Mouse (Mus musculus) limb, embryonic 13.5 days (tissue): ENCODE results near the gene Anxa9. TPM values are rescaled to one million over a fixed set of nuclear protein-coding genes. Genes with fewer than 3 reads are reported as not detected.

Experiments used
- ATAC-seq: fragments of 200-750 bp; cut with Nextera tagmentation; 2 replicates; pipeline ENCODE4 v1.8.0; 2017; ENCODE audit warnings: low read depth, moderate number of reproducible peaks, moderate TSS enrichment; ENCODE audit not compliant: low FRiP score
- H3K27ac ChIP-seq: fragments of 300-500 bp; sonication (generic); 2 replicates; pipeline ENCODE4 v1.5.1; 2015; ENCODE audit warnings: inconsistent platforms, mild to moderate bottlenecking, moderate library complexity
- H3K27me3 ChIP-seq: fragments of 300-500 bp; sonication (generic); 2 replicates; pipeline ENCODE4 v1.6.1; 2015; ENCODE audit warnings: mild to moderate bottlenecking, inconsistent platforms
- H3K36me3 ChIP-seq: fragments of 300-500 bp; sonication (generic); 2 replicates; pipeline ENCODE4 v1.6.1; 2015; ENCODE audit warnings: inconsistent platforms, mild to moderate bottlenecking, moderate library complexity
- H3K4me1 ChIP-seq: fragments of 300-500 bp; sonication (generic); 2 replicates; pipeline ENCODE4 v1.6.1; 2015; ENCODE audit warnings: inconsistent platforms
- H3K4me2 ChIP-seq: fragments of 300-500 bp; sonication (generic); replicated peaks from 2 replicates; pipeline ENCODE4 v1.6.1; 2015; ENCODE audit warnings: inconsistent platforms, mild to moderate bottlenecking, moderate library complexity
- H3K4me3 ChIP-seq: fragments of 300-500 bp; sonication (generic); 2 replicates; pipeline ENCODE4 v1.5.1; 2015; ENCODE audit warnings: moderate library complexity, mild to moderate bottlenecking, inconsistent platforms
- H3K9ac ChIP-seq: fragments of 300-500 bp; sonication (generic); 2 replicates; pipeline ENCODE4 v1.6.1; 2015; ENCODE audit warnings: mild to moderate bottlenecking, inconsistent platforms
- H3K9me3 ChIP-seq: fragments of 300-500 bp; sonication (generic); 2 replicates; pipeline ENCODE4 v1.6.1; 2016; ENCODE audit warnings: inconsistent platforms
- WGBS: fragments of 180-500 bp; shearing (Covaris S2); methylation state at CpG from one replicate; pipeline ENCODE4 v1.1.7; 2015; 5-methylcytosine and 5-hydroxymethylcytosine counted together
- polyA plus RNA-seq: library from polyadenylated mRNA; unstranded; fragments of >200 nt; fragmentation: Nextera tagmentation; extraction: Ambion mirVana; gene quantifications from 2 replicates; pipeline ENCODE4 v1.2.1, GENCODE M21; 2015

Anxa9 gene
- polyA plus RNA-seq, 1 experiment from 2014 or later, result 2.5 TPM

- Histone ChIP-seq H3K4me1 (peaks cover 6% of the 10 kb centered on the region), H3K4me3 (no peak overlapping the region), H3K27me3 (no peaks in the 10 kb centered on the region), H3K36me3 (no peaks in the 10 kb centered on the region), H3K27ac (no peak overlapping the region), H3K4me2 (no peak overlapping the region), H3K9me3 (no peaks in the 10 kb centered on the region), H3K9ac (no peak overlapping the region)
- 65% methylated on average over 9 of the region's 9 CpGs for WGBS
- ATAC-seq, result no peak
Observed at GRCm38 (mm10) chr3:95310968-95311882, 4.2 kb upstream of the Anxa9 start.

- no peak for ATAC-seq
- Histone ChIP-seq H3K27me3 (no peaks in the 10 kb centered on the region), H3K27ac (no peak overlapping the region), H3K4me1 (no peaks in the 10 kb centered on the region), H3K4me2 (no peak overlapping the region), H3K4me3 (no peak overlapping the region), H3K36me3 (no peaks in the 10 kb centered on the region), H3K9ac (no peak overlapping the region), H3K9me3 (no peaks in the 10 kb centered on the region)
- 69% methylated on average over 3 of the region's 3 CpGs for whole genome bisulfite sequencing
Observed at GRCm38 (mm10) chr3:95310496-95310895, 3.5 kb upstream of the Anxa9 start.

- no peaks in the 10 kb centered on the region for H3K36me3 ChIP-seq
- H3K9me3 ChIP-seq, result no peaks in the 10 kb centered on the region
- 75% methylated on average over 4 of the region's 4 CpGs for WGBS
- H3K4me2 ChIP-seq, result no peak overlapping the region
- H3K9ac ChIP-seq, result no peak overlapping the region
- no peak overlapping the region for H3K27ac ChIP-seq
- ATAC-seq, result no peak
- H3K27me3 ChIP-seq, result no peaks in the 10 kb centered on the region
- H3K4me1 ChIP-seq, result no peaks in the 10 kb centered on the region
- no peak overlapping the region for H3K4me3 ChIP-seq
Observed at GRCm38 (mm10) chr3:95306244-95306643, 732 bp downstream of the Anxa9 start.

GRCm38 (mm10) chr3:95301204-95301796 lies 5.7 kb downstream of the Anxa9 start:
- no peak overlapping the region for H3K9ac ChIP-seq
- H3K4me2 ChIP-seq, result no peak overlapping the region
- WGBS, result 81% methylated on average over 3 of the region's 3 CpGs
- H3K4me1 ChIP-seq, result peaks cover 2% of the 10 kb centered on the region; the same call in 1 of the 2 replicates
- H3K27me3 ChIP-seq, result no peaks in the 10 kb centered on the region
- H3K27ac ChIP-seq, result no peak overlapping the region
- no peak for ATAC-seq
- H3K4me3 ChIP-seq, result no peak overlapping the region
- H3K9me3 ChIP-seq, result no peaks in the 10 kb centered on the region
- H3K36me3 ChIP-seq, result peaks cover 16% of the 10 kb centered on the region

GRCm38 (mm10) chr3:95298018-95298417 lies 9.0 kb downstream of the Anxa9 start:
- H3K36me3 ChIP-seq, result peaks cover 41% of the 10 kb centered on the region
- H3K4me3 ChIP-seq, result no peak overlapping the region
- H3K27ac ChIP-seq, result no peak overlapping the region
- H3K4me2 ChIP-seq, result no peak overlapping the region
- H3K9ac ChIP-seq, result no peak overlapping the region
- H3K9me3 ChIP-seq, result no peaks in the 10 kb centered on the region
- H3K4me1 ChIP-seq, result peaks cover 10% of the 10 kb centered on the region; the same call in 1 of the 2 replicates
- ATAC-seq, result no peak
- no peaks in the 10 kb centered on the region for H3K27me3 ChIP-seq
- WGBS, result 90% methylated on average over 7 of the region's 7 CpGs

- Histone ChIP-seq H3K4me2 (no peak overlapping the region), H3K27ac (peak overlapping the region; percentile 28; the same call in 1 of the 2 replicates), H3K9me3 (no peaks in the 10 kb centered on the region), H3K4me1 (peaks cover 10% of the 10 kb centered on the region; the same call in 1 of the 2 replicates), H3K27me3 (no peaks in the 10 kb centered on the region), H3K4me3 (no peak overlapping the region), H3K9ac (no peak overlapping the region), H3K36me3 (peaks cover 61% of the 10 kb centered on the region)
- peak; percentile 66; the same call in 1 of the 2 replicates for ATAC-seq
- 9% methylated on average over 5 of the region's 5 CpGs for WGBS
Observed at GRCm38 (mm10) chr3:95296103-95296469, 10.9 kb downstream of the Anxa9 start.

GRCm38 (mm10) chr3:95295321-95296102 lies 11.5 kb downstream of the Anxa9 start:
- Histone ChIP-seq H3K4me1 (peaks cover 10% of the 10 kb centered on the region; the same call in 1 of the 2 replicates), H3K9me3 (no peaks in the 10 kb centered on the region), H3K4me3 (no peak overlapping the region), H3K9ac (no peak overlapping the region), H3K27ac (peak overlapping the region; percentile 28; the same call in 1 of the 2 replicates), H3K27me3 (no peaks in the 10 kb centered on the region), H3K36me3 (peaks cover 67% of the 10 kb centered on the region), H3K4me2 (no peak overlapping the region)
- 72% methylated on average over 11 of the region's 11 CpGs for WGBS
- 0 out of 2 replicates have a peak, but pooled peaks have one; percentile 21 for ATAC-seq

GRCm38 (mm10) chr3:95294718-95295117 lies 12.3 kb downstream of the Anxa9 start:
- WGBS, result 81% methylated on average over 5 of the region's 5 CpGs
- Histone ChIP-seq H3K4me1 (peaks cover 10% of the 10 kb centered on the region; the same call in 1 of the 2 replicates), H3K4me2 (no peak overlapping the region), H3K27ac (no peak overlapping the region), H3K9ac (no peak overlapping the region), H3K27me3 (no peaks in the 10 kb centered on the region), H3K36me3 (peaks cover 74% of the 10 kb centered on the region), H3K9me3 (no peaks in the 10 kb centered on the region), H3K4me3 (no peak overlapping the region)
- no peak for ATAC-seq

GRCm38 (mm10) chr3:95294316-95294715 lies 12.7 kb downstream of the Anxa9 start:
- no peak overlapping the region for H3K27ac ChIP-seq
- H3K4me2 ChIP-seq, result no peak overlapping the region
- H3K27me3 ChIP-seq, result no peaks in the 10 kb centered on the region
- peaks cover 10% of the 10 kb centered on the region; the same call in 1 of the 2 replicates for H3K4me1 ChIP-seq
- H3K36me3 ChIP-seq, result peaks cover 78% of the 10 kb centered on the region
- no peak overlapping the region for H3K9ac ChIP-seq
- 88% methylated on average over 7 of the region's 7 CpGs for WGBS
- H3K4me3 ChIP-seq, result no peak overlapping the region
- H3K9me3 ChIP-seq, result no peaks in the 10 kb centered on the region
- no peak for ATAC-seq

- no peaks in the 10 kb centered on the region for H3K27me3 ChIP-seq
- no peak overlapping the region for H3K27ac ChIP-seq
- no peak overlapping the region for H3K4me3 ChIP-seq
- no peak overlapping the region for H3K4me2 ChIP-seq
- no peaks in the 10 kb centered on the region for H3K9me3 ChIP-seq
- no peak overlapping the region for H3K9ac ChIP-seq
- peaks cover 10% of the 10 kb centered on the region; the same call in 1 of the 2 replicates for H3K4me1 ChIP-seq
- H3K36me3 ChIP-seq, result peaks cover 84% of the 10 kb centered on the region
- ATAC-seq, result no peak
- 85% methylated on average over 11 of the region's 11 CpGs for WGBS
Observed at GRCm38 (mm10) chr3:95293537-95293936, 13.4 kb downstream of the Anxa9 start.

GRCm38 (mm10) chr3:95292899-95293298 lies 14.1 kb downstream of the Anxa9 start:
- no peak overlapping the region for H3K4me3 ChIP-seq
- WGBS, result 92% methylated on average over 2 of the region's 2 CpGs
- no peak for ATAC-seq

More at GRCm38 (mm10) chr3:95292899-95293298, 14.1 kb downstream of the Anxa9 start:
- Histone ChIP-seq H3K4me2 (no peak overlapping the region), H3K27ac (no peak overlapping the region), H3K36me3 (peaks cover 88% of the 10 kb centered on the region), H3K27me3 (no peaks in the 10 kb centered on the region), H3K9me3 (no peaks in the 10 kb centered on the region), H3K9ac (no peak overlapping the region), H3K4me1 (peaks cover 10% of the 10 kb centered on the region; the same call in 1 of the 2 replicates)
